Mouse (Mus musculus) heart, embryonic 12.5 days (tissue): ENCODE data around the gene Kmt2c. TPM values are rescaled to one million over a fixed set of nuclear protein-coding genes. Genes with fewer than 3 reads are reported as not detected.

Source experiments
- ATAC-seq: fragments of 200-750 bp; cut with Nextera tagmentation; 2 replicates; pipeline ENCODE4 v1.8.0; 2017; ENCODE audit warnings: moderate TSS enrichment, moderate library complexity; ENCODE audit not compliant: insufficient number of reproducible peaks, low FRiP score
- H3K27ac ChIP-seq: fragments of 300-500 bp; sonication (generic); 2 replicates; pipeline ENCODE4 v1.5.1; 2016; ENCODE audit warnings: mild to moderate bottlenecking, moderate library complexity; ENCODE audit not compliant: poor library complexity, severe bottlenecking
- H3K27me3 ChIP-seq: fragments of 300-500 bp; sonication (generic); replicated peaks from 2 replicates; pipeline ENCODE4 v1.6.1; 2016; ENCODE audit warnings: mild to moderate bottlenecking, moderate library complexity
- H3K36me3 ChIP-seq: fragments of 300-500 bp; sonication (generic); 2 replicates; pipeline ENCODE4 v1.6.1; 2016; ENCODE audit warnings: mild to moderate bottlenecking, moderate library complexity
- H3K4me1 ChIP-seq: fragments of 300-500 bp; sonication (generic); replicated peaks from 2 replicates; pipeline ENCODE4 v1.6.1; 2016; ENCODE audit warnings: mild to moderate bottlenecking
- H3K4me2 ChIP-seq: fragments of 300-500 bp; sonication (generic); 2 replicates; pipeline ENCODE4 v1.6.1; 2016; ENCODE audit warnings: mild to moderate bottlenecking, moderate library complexity
- H3K4me3 ChIP-seq: fragments of 300-500 bp; sonication (generic); 2 replicates; pipeline ENCODE4 v1.5.1; 2016; ENCODE audit warnings: mild to moderate bottlenecking
- H3K9ac ChIP-seq: fragments of 300-500 bp; sonication (generic); 2 replicates; pipeline ENCODE4 v1.6.1; 2016; ENCODE audit warnings: mild to moderate bottlenecking, moderate library complexity
- H3K9me3 ChIP-seq: fragments of 300-500 bp; sonication (generic); replicated peaks from 2 replicates; pipeline ENCODE4 v1.6.1; 2016; ENCODE audit warnings: mild to moderate bottlenecking, moderate library complexity
- WGBS: fragments of 180-500 bp; shearing (Covaris S2); methylation state at CpG from one replicate; pipeline ENCODE4 v1.1.7; 2016; 5-methylcytosine and 5-hydroxymethylcytosine counted together
- polyA plus RNA-seq: library from polyadenylated mRNA; unstranded; fragments of >200 nt; fragmentation: Nextera tagmentation; extraction: Ambion mirVana; gene quantifications from 2 replicates; pipeline ENCODE4 v1.2.1, GENCODE M21; 2016

Kmt2c gene
- polyA plus RNA-seq, 1 experiment from 2014 or later: 12.3 TPM

DNA sequence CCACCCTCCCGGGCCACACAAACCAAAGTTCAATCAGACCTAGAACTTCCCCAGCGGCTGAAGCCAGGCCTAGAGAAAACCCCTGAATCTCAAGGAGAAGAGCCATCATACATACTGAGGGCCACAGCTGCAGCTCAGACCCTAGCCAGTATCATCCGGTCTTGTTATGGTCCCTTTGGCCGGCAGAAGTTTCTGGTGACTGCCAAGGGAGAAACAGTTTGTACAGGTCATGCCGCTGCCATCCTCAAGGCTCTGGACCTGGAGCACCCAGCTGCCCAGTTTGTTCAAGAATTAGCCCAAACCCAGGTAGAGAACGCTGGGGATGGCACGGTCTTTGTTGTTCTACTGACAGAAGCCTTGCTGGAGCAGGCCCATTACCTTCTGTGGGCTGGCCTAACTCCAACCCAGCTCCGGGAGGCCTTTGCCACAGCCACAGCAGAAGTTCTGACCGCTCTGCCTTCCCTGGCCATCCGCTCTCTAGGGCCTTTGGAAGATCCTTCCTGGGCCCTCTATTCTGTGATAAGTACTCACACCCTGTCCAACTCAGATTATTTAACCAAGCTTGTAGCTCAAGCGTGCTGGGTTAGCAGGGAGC lies 17.8 kb upstream of the Kmt2c start:
- H3K36me3 ChIP-seq: no peaks in the 10 kb centered on the region
- no peak for ATAC-seq
- H3K4me2 ChIP-seq: no peak overlapping the region
- no peak overlapping the region for H3K9ac ChIP-seq
- 92% methylated on average over 11 of the region's 11 CpGs for WGBS
- no peaks in the 10 kb centered on the region for H3K9me3 ChIP-seq
- H3K27ac ChIP-seq: no peak overlapping the region
- H3K4me3 ChIP-seq: no peak overlapping the region
- no peaks in the 10 kb centered on the region for H3K4me1 ChIP-seq
- no peaks in the 10 kb centered on the region for H3K27me3 ChIP-seq

DNA sequence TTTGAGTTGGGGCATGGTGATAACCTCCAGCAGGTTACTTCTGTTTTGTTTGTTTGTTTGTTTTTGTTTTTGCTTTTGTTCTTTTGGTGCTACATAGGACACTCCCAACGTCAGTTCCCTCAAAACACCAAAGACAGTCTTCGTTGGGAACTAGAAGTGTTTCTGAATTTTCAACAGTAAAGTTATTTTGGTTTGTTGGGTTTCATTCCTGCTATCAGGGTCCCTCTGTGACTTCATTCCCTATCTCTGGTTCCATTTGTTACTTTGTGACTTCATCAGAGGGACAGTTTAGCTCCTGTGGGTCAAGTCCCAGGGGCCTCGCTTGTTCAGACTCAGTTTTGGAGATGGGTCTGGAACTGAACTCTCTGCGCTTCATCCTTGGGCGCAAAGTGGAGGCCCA lies 17.2 kb upstream of the Kmt2c start, which contains the start of gene Cct8l1:
Cct8l1 (plus strand) TSS at position 301 of the 400 bp plus-strand sequence.
- Histone ChIP-seq H3K9me3 (no peaks in the 10 kb centered on the region), H3K4me3 (no peak within 1 kb of the TSS), H3K4me1 (no peaks in the 10 kb centered on the region), H3K27ac (no peak within 1 kb of the TSS), H3K36me3 (no peaks in the 10 kb centered on the region), H3K4me2 (no peak within 1 kb of the TSS), H3K27me3 (no peaks in the 10 kb centered on the region), H3K9ac (no peak within 1 kb of the TSS)
- 88% methylated on average over 5 of the region's 5 CpGs for WGBS
- no peak for ATAC-seq

DNA sequence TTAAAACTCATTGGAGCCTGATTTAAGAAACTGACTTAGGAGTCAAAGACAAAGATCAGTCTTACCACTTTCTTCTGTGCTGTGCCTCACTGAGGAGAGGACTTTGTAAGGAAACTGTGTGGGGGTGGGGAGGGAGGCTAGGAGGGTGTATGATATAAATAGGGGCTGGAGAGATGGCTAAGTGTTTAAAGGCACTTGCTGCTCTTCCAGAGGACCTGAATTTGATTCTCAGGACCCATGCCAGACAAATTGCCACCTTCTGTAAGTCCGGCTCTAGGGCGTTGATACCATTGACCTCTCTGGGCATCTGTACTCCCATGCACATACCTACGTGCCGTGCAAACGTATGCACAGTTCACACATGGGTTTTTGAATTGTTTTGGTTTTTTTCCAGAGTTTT lies 7.5 kb upstream of the Kmt2c start:
- no peaks in the 10 kb centered on the region for H3K9me3 ChIP-seq
- no peak overlapping the region for H3K27ac ChIP-seq
- no peaks in the 10 kb centered on the region for H3K27me3 ChIP-seq
- H3K9ac ChIP-seq: no peak overlapping the region
- ATAC-seq: no peak
- no peaks in the 10 kb centered on the region for H3K36me3 ChIP-seq
- H3K4me2 ChIP-seq: no peak overlapping the region
- H3K4me1 ChIP-seq: peaks cover 5% of the 10 kb centered on the region; the same call in 1 of the 2 replicates
- WGBS: 77% methylated on average over 5 of the region's 5 CpGs
- no peak overlapping the region for H3K4me3 ChIP-seq

DNA sequence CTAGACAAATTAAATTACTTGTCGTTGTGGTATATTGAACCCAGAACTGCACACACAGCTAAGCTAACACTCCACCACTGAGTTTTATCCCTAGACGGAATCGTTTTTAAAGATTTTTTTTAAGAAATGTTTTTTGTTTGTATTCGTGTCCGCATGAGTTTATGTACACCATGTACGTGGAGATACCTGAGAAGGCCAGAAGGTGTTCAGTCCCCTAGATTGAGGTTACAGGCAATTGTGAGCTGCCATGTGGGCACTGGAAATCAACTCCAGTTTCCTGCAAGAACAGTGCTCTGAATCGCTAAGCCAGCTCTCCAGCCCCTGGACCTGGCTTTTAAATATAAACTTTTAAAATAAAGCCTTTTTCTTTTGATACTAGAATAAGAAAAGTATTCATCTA lies 2.1 kb upstream of the Kmt2c start:
- Histone ChIP-seq H3K9ac (no peak overlapping the region), H3K4me2 (peak overlapping the region; percentile 71), H3K36me3 (no peaks in the 10 kb centered on the region), H3K4me3 (peak overlapping the region; percentile 100), H3K27ac (no peak overlapping the region), H3K27me3 (no peaks in the 10 kb centered on the region), H3K9me3 (no peaks in the 10 kb centered on the region), H3K4me1 (peaks cover 6% of the 10 kb centered on the region; the same call in 1 of the 2 replicates)
- ATAC-seq: no peak
- WGBS: 72% methylated on average over 7 of the region's 7 CpGs

DNA sequence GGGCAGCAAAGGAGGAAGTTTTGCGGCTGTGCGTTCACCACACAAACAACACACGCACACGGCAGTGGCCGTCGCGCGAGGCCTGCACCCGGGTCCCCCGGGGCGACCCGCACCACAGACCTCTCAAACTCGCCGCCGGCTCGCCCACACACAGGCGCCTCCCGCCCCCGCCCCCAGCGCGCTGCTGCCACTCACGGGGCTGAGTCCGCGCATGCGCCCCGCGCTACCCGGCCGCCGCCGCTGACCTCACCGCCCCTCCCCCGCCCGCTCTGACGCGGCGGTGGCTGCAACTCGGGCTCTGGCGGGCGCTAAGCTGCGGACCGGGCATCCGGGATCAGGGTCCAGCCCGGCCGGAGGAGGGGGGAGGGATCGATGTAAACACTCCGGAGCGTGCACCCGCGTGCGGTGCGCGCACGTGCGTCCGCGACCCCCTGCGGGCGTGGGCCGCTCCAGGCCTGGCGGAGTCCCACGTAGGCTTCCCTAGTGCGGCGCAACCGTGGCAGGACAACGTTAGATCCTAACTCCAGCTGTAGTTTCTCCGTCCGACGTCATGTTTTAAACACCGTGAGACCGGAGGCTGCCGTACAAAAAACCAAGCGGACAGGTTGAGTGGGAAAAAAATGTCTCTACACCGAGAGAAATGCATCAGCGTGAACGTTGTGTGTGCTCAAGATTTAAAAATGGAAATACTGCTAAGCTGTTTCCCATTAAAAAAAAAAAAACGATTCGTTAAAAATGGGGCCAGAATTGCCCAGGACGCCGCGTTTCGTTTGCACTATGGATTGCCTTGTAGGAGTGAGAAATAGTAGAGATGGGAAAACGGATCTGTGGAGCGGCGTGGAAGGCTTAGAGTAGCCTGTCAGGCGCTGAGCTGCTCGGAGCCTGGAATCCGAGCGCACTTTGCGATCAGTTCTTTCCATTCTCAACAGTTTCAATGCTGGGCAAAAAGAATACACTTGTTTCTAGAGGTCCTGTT lies 1.1 kb upstream of the Kmt2c start:
- peak; percentile 87 for ATAC-seq
- peaks cover 7% of the 10 kb centered on the region; the same call in 1 of the 2 replicates for H3K4me1 ChIP-seq
- no peaks in the 10 kb centered on the region for H3K27me3 ChIP-seq
- under 1% methylated on average over 87 of the region's 90 CpGs for WGBS
- no peaks in the 10 kb centered on the region for H3K36me3 ChIP-seq
- H3K4me2 ChIP-seq: peak overlapping the region; percentile 71
- H3K27ac ChIP-seq: peak overlapping the region; percentile 99
- no peaks in the 10 kb centered on the region for H3K9me3 ChIP-seq
- H3K9ac ChIP-seq: peak overlapping the region; percentile 89
- peak overlapping the region; percentile 100 for H3K4me3 ChIP-seq

DNA sequence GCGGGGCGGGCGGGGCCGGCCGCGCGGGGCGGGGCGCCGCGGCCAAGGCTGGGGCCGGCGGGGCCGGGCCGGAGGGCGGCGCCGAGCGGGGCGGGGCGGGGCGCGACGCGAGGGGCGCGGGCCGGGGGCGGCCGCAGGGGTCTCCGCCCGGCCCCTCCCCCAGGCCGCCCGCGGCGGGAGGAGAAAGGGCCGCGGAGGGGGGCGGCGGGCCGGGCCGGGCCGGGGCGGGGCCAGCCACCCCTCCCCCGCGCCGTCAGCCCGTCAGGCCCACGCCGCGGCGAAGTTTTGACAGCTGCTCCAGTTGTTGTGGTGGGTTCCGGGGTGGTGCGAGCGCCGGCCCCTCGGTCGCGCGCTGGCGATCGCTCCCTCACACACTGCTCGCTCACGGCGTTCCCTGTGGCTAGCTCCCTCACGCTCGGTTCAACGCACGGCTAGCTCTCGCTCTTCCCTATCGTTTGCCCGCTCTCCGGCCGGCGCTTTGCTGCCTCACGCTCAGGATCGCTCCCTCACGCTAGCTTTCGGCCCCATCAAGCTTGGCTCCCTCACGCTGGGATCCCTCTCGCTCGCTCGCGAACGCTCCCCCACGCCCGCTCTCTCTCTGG lies 339 bp upstream of the Kmt2c start:
- Histone ChIP-seq H3K9ac (peak overlapping the region; percentile 89), H3K4me2 (peak overlapping the region; percentile 71), H3K4me1 (peaks cover 9% of the 10 kb centered on the region; the same call in 1 of the 2 replicates), H3K27me3 (no peaks in the 10 kb centered on the region), H3K4me3 (peak overlapping the region; percentile 100), H3K27ac (peak overlapping the region; percentile 100), H3K36me3 (no peaks in the 10 kb centered on the region), H3K9me3 (no peaks in the 10 kb centered on the region)
- ATAC-seq: peak; percentile 88
- 8% methylated on average over 71 of the region's 87 CpGs for WGBS

DNA sequence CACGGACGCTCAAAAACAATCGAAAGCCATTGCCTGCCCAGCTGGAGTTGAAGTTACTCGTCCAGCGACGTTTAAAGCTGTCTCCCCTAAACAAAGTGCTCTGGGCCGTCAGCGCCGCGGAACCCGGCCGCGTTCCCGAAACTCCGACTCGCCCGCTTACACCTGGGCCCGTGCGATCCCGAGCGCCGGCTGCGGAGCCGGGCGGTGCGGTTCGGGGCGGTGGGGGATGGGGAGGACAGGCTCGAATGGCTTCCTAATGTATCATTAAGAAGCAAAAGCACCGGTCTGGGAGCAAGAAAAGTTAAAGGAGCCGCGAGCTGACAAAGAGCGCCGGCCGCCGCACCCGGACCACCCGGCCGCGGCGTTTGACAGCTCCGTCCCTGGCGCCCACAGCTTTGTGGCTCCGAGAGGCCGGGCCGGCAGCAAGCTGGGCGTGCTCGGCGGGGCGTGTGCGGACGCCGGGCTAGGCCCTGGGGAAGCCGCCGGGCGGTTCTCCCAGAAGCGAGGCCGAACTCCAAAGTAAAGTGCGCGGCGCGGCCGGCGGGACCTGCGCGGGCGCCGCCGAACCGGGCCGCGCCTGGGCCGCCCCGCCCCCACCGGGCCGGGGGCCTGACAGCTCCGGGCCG lies 750 bp downstream of the Kmt2c start:
- Histone ChIP-seq H3K27ac (peak overlapping the region; percentile 100), H3K36me3 (no peaks in the 10 kb centered on the region), H3K9ac (peak overlapping the region; percentile 99), H3K4me2 (peak overlapping the region; percentile 78), H3K4me1 (peaks cover 9% of the 10 kb centered on the region; the same call in 1 of the 2 replicates), H3K27me3 (no peaks in the 10 kb centered on the region), H3K9me3 (no peaks in the 10 kb centered on the region), H3K4me3 (peak overlapping the region; percentile 100)
- WGBS: under 1% methylated on average over 65 of the region's 78 CpGs
- peak; percentile 23 for ATAC-seq

DNA sequence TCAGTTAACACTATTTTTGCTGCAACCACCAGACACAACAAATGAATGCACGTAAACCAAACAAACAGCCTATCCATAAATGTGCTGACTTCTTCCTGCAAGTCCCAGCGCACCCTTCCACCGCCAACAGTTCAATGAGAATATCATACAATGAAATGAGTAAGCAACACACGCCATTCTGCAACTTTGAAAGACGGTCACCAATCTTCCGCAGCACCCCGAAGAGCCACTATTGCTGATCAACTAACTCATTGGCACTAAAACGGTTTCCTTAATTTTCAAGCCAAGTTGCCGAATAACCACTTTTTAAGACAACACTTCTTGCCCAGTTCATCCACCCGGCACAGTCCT lies 1.2 kb downstream of the Kmt2c start:
- H3K36me3 ChIP-seq: no peaks in the 10 kb centered on the region
- peaks cover 9% of the 10 kb centered on the region; the same call in 1 of the 2 replicates for H3K4me1 ChIP-seq
- peak overlapping the region; percentile 99 for H3K9ac ChIP-seq
- peak overlapping the region; percentile 100 for H3K27ac ChIP-seq
- H3K27me3 ChIP-seq: no peaks in the 10 kb centered on the region
- no peaks in the 10 kb centered on the region for H3K9me3 ChIP-seq
- H3K4me3 ChIP-seq: peak overlapping the region; percentile 100
- WGBS: 3% methylated on average over 10 of the region's 10 CpGs
- no peak for ATAC-seq
- H3K4me2 ChIP-seq: peak overlapping the region; percentile 78

DNA sequence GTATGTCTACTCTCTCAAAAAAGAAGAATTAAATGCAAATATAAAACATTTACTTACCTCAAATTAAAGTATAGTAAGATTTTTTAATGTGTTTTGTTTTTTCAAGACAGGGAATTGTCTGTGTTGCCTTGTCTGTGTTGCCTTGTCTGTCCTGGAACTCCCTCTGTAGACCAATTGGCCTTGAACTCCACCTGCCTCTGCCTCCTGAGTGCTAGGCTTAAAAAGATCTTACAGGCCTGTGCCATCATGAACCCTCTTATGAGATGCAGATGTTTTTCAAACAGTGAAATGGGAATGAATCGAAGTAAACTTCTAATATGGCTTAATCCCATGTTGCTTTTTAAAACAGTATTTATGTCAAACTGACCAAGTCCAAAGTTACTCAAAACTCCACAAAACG lies 1.9 kb downstream of the Kmt2c start:
- no peak for ATAC-seq
- no peaks in the 10 kb centered on the region for H3K27me3 ChIP-seq
- peak overlapping the region; percentile 100 for H3K4me3 ChIP-seq
- H3K27ac ChIP-seq: no peak overlapping the region
- peak overlapping the region; percentile 53 for H3K4me2 ChIP-seq
- no peak overlapping the region for H3K9ac ChIP-seq
- peaks cover 9% of the 10 kb centered on the region; the same call in 1 of the 2 replicates for H3K4me1 ChIP-seq
- H3K9me3 ChIP-seq: no peaks in the 10 kb centered on the region
- no peaks in the 10 kb centered on the region for H3K36me3 ChIP-seq
- 49% methylated on average over 2 of the region's 2 CpGs for WGBS

DNA sequence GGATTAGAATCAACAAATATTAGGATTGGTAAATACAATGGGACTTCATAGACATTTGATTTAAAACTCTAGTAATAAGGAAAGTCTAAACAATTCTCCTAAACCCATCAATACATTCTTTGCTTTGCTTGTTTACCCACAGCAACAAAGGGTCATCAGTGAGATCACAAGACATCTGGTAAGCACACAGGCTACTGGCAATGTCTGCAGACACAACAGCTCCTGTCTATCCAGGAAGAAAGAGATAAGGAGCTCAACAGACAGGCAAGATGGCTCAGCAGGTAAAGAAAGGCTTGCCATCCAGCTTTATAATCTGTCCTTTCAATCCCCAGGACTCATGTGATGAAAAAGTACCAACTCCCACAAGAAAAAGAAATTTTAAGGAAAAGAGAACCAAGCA lies 19.7 kb downstream of the Kmt2c start:
- no peak overlapping the region for H3K4me2 ChIP-seq
- no peak overlapping the region for H3K4me3 ChIP-seq
- H3K4me1 ChIP-seq: 0 out of 2 replicates have a peak, but pooled peaks cover 4% of the 10 kb centered on the region
- H3K9ac ChIP-seq: no peak overlapping the region
- no peak overlapping the region for H3K27ac ChIP-seq
- H3K36me3 ChIP-seq: no peaks in the 10 kb centered on the region
- H3K27me3 ChIP-seq: no peaks in the 10 kb centered on the region
- ATAC-seq: no peak
- no peaks in the 10 kb centered on the region for H3K9me3 ChIP-seq

DNA sequence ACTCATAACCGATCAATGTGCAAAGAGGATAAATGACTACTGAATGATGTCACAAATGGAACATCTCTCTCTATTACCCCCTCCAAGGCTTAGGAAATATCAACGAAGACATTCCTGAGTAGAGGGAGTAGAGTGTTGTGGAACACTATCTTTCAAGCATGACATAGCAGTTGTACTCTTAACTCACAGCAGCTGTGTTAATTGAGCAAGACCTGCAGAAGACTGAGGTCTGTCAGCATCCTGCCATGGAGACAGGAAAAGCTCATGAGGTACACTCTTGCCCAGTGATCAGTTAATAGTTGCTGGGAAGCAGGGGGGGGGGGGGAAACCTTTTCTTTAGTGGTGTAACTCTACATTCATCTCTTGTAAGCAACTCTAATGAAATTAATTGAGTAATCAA lies 22.8 kb downstream of the Kmt2c start:
- Histone ChIP-seq H3K4me1 (peaks cover 8% of the 10 kb centered on the region; the same call in 1 of the 2 replicates), H3K27ac (no peak overlapping the region), H3K9ac (no peak overlapping the region), H3K4me2 (no peak overlapping the region), H3K9me3 (no peaks in the 10 kb centered on the region), H3K4me3 (no peak overlapping the region), H3K27me3 (no peaks in the 10 kb centered on the region), H3K36me3 (no peaks in the 10 kb centered on the region)
- ATAC-seq: no peak
- 72% methylated on average over 2 of the region's 2 CpGs for WGBS
